In the genomic region with DNA sequence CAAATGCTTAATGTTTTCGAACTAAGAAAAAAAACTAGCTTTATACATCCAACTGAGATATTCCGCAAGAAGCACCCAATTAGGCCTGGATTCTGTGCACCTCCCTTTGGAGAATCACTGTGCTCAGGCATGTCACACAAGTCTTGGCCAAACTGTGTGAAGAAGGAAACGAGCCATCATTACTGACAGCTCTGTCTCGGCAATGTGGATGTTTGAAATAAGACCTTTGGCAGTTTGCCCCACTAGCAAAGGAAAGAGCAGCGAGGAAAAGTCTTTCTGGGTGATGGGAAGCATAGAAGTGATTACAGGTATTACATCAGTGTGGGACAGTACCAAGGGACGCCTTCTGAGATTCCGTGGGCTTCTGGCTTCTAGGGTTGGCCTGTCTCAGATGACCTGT, we compare ENCODE assay signal across 26 mouse cellular contexts.
DNase-seq lines count a peak whose midpoint lies in the region; ATAC-seq and TF ChIP-seq lines count a peak whose summit lies in the region.
"Had no signal": no experiment of that assay in that cellular context is flagged by ENCODE, and none has a peak within 500 bp of the region (broad histone marks: within the 10 kb centered on the region; RNA-seq: fewer than 3 reads in every experiment).

No protein-coding gene starts in this region.

- WGBS in hindbrain, embryonic 13.5 days, result 80% methylated on average over 7 of the region's 7 CpGs
- WGBS in hindbrain, embryonic 14.5 days, result 73% methylated on average over 7 of the region's 7 CpGs
- WGBS in midbrain, embryonic 16.5 days, result 68% methylated on average over 7 of the region's 7 CpGs
- WGBS in midbrain, embryonic 11.5 days, result 88% methylated on average over 7 of the region's 7 CpGs

- H3K4me3 ChIP-seq in hindbrain, embryonic 13.5 days, result no peak overlapping the region
- H3K4me3 ChIP-seq in hindbrain, embryonic 14.5 days (replicated peaks; ENCODE audit: low read length), result no peak overlapping the region
- H3K4me3 ChIP-seq in midbrain, embryonic 16.5 days (ENCODE audit: low read depth, low read length), result no peak overlapping the region
- no peak overlapping the region for H3K4me3 ChIP-seq in midbrain, embryonic 11.5 days (ENCODE audit: low read depth, low read length)
- H3K4me3 ChIP-seq: erythroblast, embryonic 14.5 days; forebrain, embryonic 13.5 days; heart, adult 2 months; hindbrain, embryonic 15.5 days; limb, embryonic 15.5 days; midbrain, embryonic 13.5 days had no signal

- no peak overlapping the region for H3K9ac ChIP-seq in hindbrain, embryonic 13.5 days
- H3K9ac ChIP-seq in hindbrain, embryonic 14.5 days, result no peak overlapping the region
- no peak overlapping the region for H3K9ac ChIP-seq in midbrain, embryonic 16.5 days (ENCODE audit: low read depth, low read length)
- no peak overlapping the region for H3K9ac ChIP-seq in midbrain, embryonic 11.5 days (ENCODE audit: low read length)
- H3K9ac ChIP-seq: forebrain, embryonic 13.5 days; hindbrain, embryonic 15.5 days; limb, embryonic 15.5 days; liver, embryonic 14.5 days; midbrain, embryonic 13.5 days had no signal

- 0 out of 2 replicates have a peak overlapping the region, but pooled peaks have one; percentile 5 for H3K27ac ChIP-seq in hindbrain, embryonic 13.5 days
- no peak overlapping the region for H3K27ac ChIP-seq in hindbrain, embryonic 14.5 days
- peak overlapping the region; percentile 22; the same call in 1 of the 2 replicates for H3K27ac ChIP-seq in midbrain, embryonic 16.5 days (ENCODE audit: low read length)
- no peak overlapping the region for H3K27ac ChIP-seq in midbrain, embryonic 11.5 days (ENCODE audit: low read depth, low read length)
- H3K27ac ChIP-seq: forebrain, embryonic 13.5 days; heart, adult 2 months; hindbrain, embryonic 15.5 days; kidney, postnatal 0 days; limb, embryonic 15.5 days; liver, embryonic 14.5 days; midbrain, embryonic 13.5 days had no signal

- DNase-seq in cerebellum, postnatal 14 days, result peak; percentile 5 to 11
- no peak for DNase-seq in cerebellum, adult 9-11 months
- no peak for DNase-seq in hindbrain, embryonic 14.5 days (ENCODE audit: low spot score)
- DNase-seq in midbrain, embryonic 11.5 days (ENCODE audit: low spot score, missing footprints), result no peak
- peak; percentile 54 for DNase-seq in brain, embryonic 14.5 days (ENCODE audit: low read depth)
- no peak for DNase-seq in urinary bladder, adult 2 months (ENCODE audit: low spot score)
- DNase-seq: adrenal gland, adult 2 months; cerebellum, adult 2 months; gastrocnemius, postnatal 14 days; heart, adult 2 months; heart, postnatal 36 days; kidney, adult 2 months; layer of hippocampus, adult 9-11 months; spleen, adult 18-20 months had no signal

- H3K27me3 ChIP-seq in hindbrain, embryonic 13.5 days, result no peaks in the 10 kb centered on the region
- no peaks in the 10 kb centered on the region for H3K27me3 ChIP-seq in hindbrain, embryonic 14.5 days (ENCODE audit: control insufficient read depth, insufficient read depth, low read length)
- H3K27me3 ChIP-seq in midbrain, embryonic 16.5 days (ENCODE audit: control insufficient read depth, insufficient read depth, low read depth, low read length), result no peaks in the 10 kb centered on the region
- no peaks in the 10 kb centered on the region for H3K27me3 ChIP-seq in midbrain, embryonic 11.5 days (ENCODE audit: control insufficient read depth, insufficient read depth, low read length)
- H3K27me3 ChIP-seq: forebrain, embryonic 13.5 days; hindbrain, embryonic 15.5 days; limb, embryonic 15.5 days; midbrain, embryonic 13.5 days had no signal

- H3K4me2 ChIP-seq in hindbrain, embryonic 13.5 days, result no peak overlapping the region
- no peak overlapping the region for H3K4me2 ChIP-seq in hindbrain, embryonic 14.5 days (replicated peaks)
- H3K4me2 ChIP-seq in midbrain, embryonic 16.5 days (ENCODE audit: low read length), result no peak overlapping the region
- H3K4me2 ChIP-seq in midbrain, embryonic 11.5 days, result no peak overlapping the region
- H3K4me2 ChIP-seq: forebrain, embryonic 13.5 days; hindbrain, embryonic 15.5 days; limb, embryonic 15.5 days; midbrain, embryonic 13.5 days had no signal

- TF ChIP-seq POLR2A in brain, embryonic 14.5 days (IDR thresholded peaks at IDR 0.05; ENCODE audit: borderline replicate concordance, extremely low read depth, insufficient read depth, insufficient read length, poor library complexity, severe bottlenecking), result no peak

- no peak for ATAC-seq in hindbrain, embryonic 13.5 days (ENCODE audit: low FRiP score)
- no peak for ATAC-seq in hindbrain, embryonic 14.5 days (ENCODE audit: low FRiP score)
- ATAC-seq in midbrain, embryonic 16.5 days, result no peak
- no peak for ATAC-seq in midbrain, embryonic 11.5 days (ENCODE audit: low FRiP score)
- ATAC-seq: CD4-positive, CD25-positive, alpha-beta regulatory T cell, adult 4 months; forebrain, embryonic 13.5 days; lung, postnatal 0 days; midbrain, embryonic 13.5 days; Patski had no signal

- no peaks in the 10 kb centered on the region for H3K9me3 ChIP-seq in hindbrain, embryonic 13.5 days
- H3K9me3 ChIP-seq in hindbrain, embryonic 14.5 days (ENCODE audit: control insufficient read depth, low read length), result no peaks in the 10 kb centered on the region
- no peaks in the 10 kb centered on the region for H3K9me3 ChIP-seq in midbrain, embryonic 16.5 days (replicated peaks; ENCODE audit: control insufficient read depth, low read length, poor library complexity, severe bottlenecking)
- no peaks in the 10 kb centered on the region for H3K9me3 ChIP-seq in midbrain, embryonic 11.5 days (ENCODE audit: control insufficient read depth, low read length)
- H3K9me3 ChIP-seq: forebrain, embryonic 13.5 days; hindbrain, embryonic 15.5 days; limb, embryonic 15.5 days; midbrain, embryonic 13.5 days had no signal

- H3K4me1 ChIP-seq in hindbrain, embryonic 13.5 days (replicated peaks), result 0 out of 2 replicates have a peak, but pooled peaks cover 3% of the 10 kb centered on the region
- no peaks in the 10 kb centered on the region for H3K4me1 ChIP-seq in hindbrain, embryonic 14.5 days (replicated peaks; ENCODE audit: control insufficient read depth, insufficient read depth, low read length)
- H3K4me1 ChIP-seq in midbrain, embryonic 16.5 days (ENCODE audit: control insufficient read depth, insufficient read depth, low read length), result no peaks in the 10 kb centered on the region
- H3K4me1 ChIP-seq in midbrain, embryonic 11.5 days (ENCODE audit: control insufficient read depth, insufficient read depth, low read length), result no peaks in the 10 kb centered on the region
- H3K4me1 ChIP-seq: hindbrain, embryonic 15.5 days; limb, embryonic 15.5 days; midbrain, embryonic 13.5 days had no signal

- TF ChIP-seq CTCF in brain, embryonic 14.5 days (IDR thresholded peaks at IDR 0.05; ENCODE audit: borderline replicate concordance, extremely low read depth, insufficient read depth, insufficient read length), result no peak

- no peaks in the 10 kb centered on the region for H3K36me3 ChIP-seq in hindbrain, embryonic 13.5 days
- H3K36me3 ChIP-seq in hindbrain, embryonic 14.5 days (replicated peaks; ENCODE audit: control insufficient read depth, insufficient read depth), result no peaks in the 10 kb centered on the region
- H3K36me3 ChIP-seq in midbrain, embryonic 16.5 days (ENCODE audit: control insufficient read depth, insufficient read depth, low read length), result no peaks in the 10 kb centered on the region
- no peaks in the 10 kb centered on the region for H3K36me3 ChIP-seq in midbrain, embryonic 11.5 days (ENCODE audit: control insufficient read depth, insufficient read depth, low read length)
- H3K36me3 ChIP-seq: hindbrain, embryonic 15.5 days; limb, embryonic 15.5 days; midbrain, embryonic 13.5 days had no signal

Comparison
In these comparisons a context has a peak if more than half of its experiments do, and no peak if none do; other contexts are left out.
1. DNase-seq: peak in cerebellum, postnatal 14 days (2 of 2) and brain, embryonic 14.5 days (single experiment); none in cerebellum, adult 9-11 months (single experiment), hindbrain, embryonic 14.5 days (single experiment), midbrain, embryonic 11.5 days (single experiment) and urinary bladder, adult 2 months (single experiment).
2. H3K27ac ChIP-seq: peak in hindbrain, embryonic 13.5 days (single experiment) and midbrain, embryonic 16.5 days (single experiment); none in hindbrain, embryonic 14.5 days (single experiment) and midbrain, embryonic 11.5 days (single experiment).